Mouse (Mus musculus) limb, embryonic 12.5 days (tissue): ENCODE measurements around the gene Plch2. TPM values are rescaled to one million over a fixed set of nuclear protein-coding genes. Genes with fewer than 3 reads are reported as not detected.

Experiments used
- ATAC-seq: fragments of 200-750 bp; cut with Nextera tagmentation; 2 replicates; pipeline ENCODE4 v1.8.0; 2017; ENCODE audit warnings: low read depth, moderate TSS enrichment; ENCODE audit not compliant: insufficient number of reproducible peaks, insufficient read depth, low FRiP score, low TSS enrichment
- H3K27ac ChIP-seq: fragments of 300-500 bp; sonication (generic); 2 replicates; pipeline ENCODE4 v1.5.1; 2016; ENCODE audit warnings: mild to moderate bottlenecking, moderate library complexity
- H3K27me3 ChIP-seq: fragments of 300-500 bp; sonication (generic); 2 replicates; pipeline ENCODE4 v1.6.1; 2016; ENCODE audit warnings: mild to moderate bottlenecking, moderate library complexity
- H3K36me3 ChIP-seq: fragments of 300-500 bp; sonication (generic); 2 replicates; pipeline ENCODE4 v1.6.1; 2016; ENCODE audit warnings: mild to moderate bottlenecking, moderate library complexity
- H3K4me1 ChIP-seq: fragments of 300-500 bp; sonication (generic); replicated peaks from 2 replicates; pipeline ENCODE4 v1.6.1; 2016
- H3K4me2 ChIP-seq: fragments of 300-500 bp; sonication (generic); 2 replicates; pipeline ENCODE4 v1.6.1; 2016; ENCODE audit warnings: mild to moderate bottlenecking, moderate library complexity
- H3K4me3 ChIP-seq: fragments of 300-500 bp; sonication (generic); replicated peaks from 2 replicates; pipeline ENCODE4 v1.5.1; 2016; ENCODE audit warnings: mild to moderate bottlenecking
- H3K9ac ChIP-seq: fragments of 300-500 bp; sonication (generic); replicated peaks from 2 replicates; pipeline ENCODE4 v1.6.1; 2016; ENCODE audit warnings: mild to moderate bottlenecking, moderate library complexity
- H3K9me3 ChIP-seq: fragments of 300-500 bp; sonication (generic); 2 replicates; pipeline ENCODE4 v1.6.1; 2016; ENCODE audit warnings: mild to moderate bottlenecking, moderate library complexity
- WGBS: fragments of 180-500 bp; shearing (Covaris S2); methylation state at CpG from one replicate; pipeline ENCODE4 v1.1.7; 2016; 5-methylcytosine and 5-hydroxymethylcytosine counted together
- polyA plus RNA-seq: library from polyadenylated mRNA; unstranded; fragments of >200 nt; fragmentation: Nextera tagmentation; extraction: Ambion mirVana; gene quantifications from 2 replicates; pipeline ENCODE4 v1.2.1, GENCODE M21; 2016

The Plch2 gene
- polyA plus RNA-seq, 1 experiment from 2014 or later, result 2.3 TPM

- Histone ChIP-seq H3K9me3 (no peaks in the 10 kb centered on the region), H3K9ac (no peak overlapping the region), H3K36me3 (no peaks in the 10 kb centered on the region), H3K4me1 (peaks cover 4% of the 10 kb centered on the region; the same call in 1 of the 2 replicates), H3K4me3 (no peak overlapping the region), H3K27ac (no peak overlapping the region), H3K27me3 (no peaks in the 10 kb centered on the region; the same call in none of the 2 replicates), H3K4me2 (no peak overlapping the region)
- 88% methylated on average over 5 of the region's 5 CpGs for WGBS
- no peak for ATAC-seq
These were observed 45.7 kb downstream of the Plch2 start for GRCm38 (mm10) chr4:155010870-155011269.

GRCm38 (mm10) chr4:155009216-155009615 lies 47.4 kb downstream of the Plch2 start:
- Histone ChIP-seq H3K27ac (no peak overlapping the region), H3K27me3 (no peaks in the 10 kb centered on the region; the same call in none of the 2 replicates), H3K4me1 (peaks cover 7% of the 10 kb centered on the region; the same call in 1 of the 2 replicates), H3K9me3 (no peaks in the 10 kb centered on the region), H3K4me2 (no peak overlapping the region), H3K36me3 (no peaks in the 10 kb centered on the region), H3K9ac (no peak overlapping the region), H3K4me3 (no peak overlapping the region)
- ATAC-seq, result no peak
- WGBS, result 84% methylated on average over 3 of the region's 3 CpGs

GRCm38 (mm10) chr4:155008075-155008474 lies 48.5 kb downstream of the Plch2 start:
- Histone ChIP-seq H3K9ac (no peak overlapping the region), H3K4me2 (no peak overlapping the region), H3K4me3 (no peak overlapping the region), H3K4me1 (peaks cover 9% of the 10 kb centered on the region; the same call in 1 of the 2 replicates), H3K36me3 (no peaks in the 10 kb centered on the region), H3K27ac (no peak overlapping the region), H3K9me3 (no peaks in the 10 kb centered on the region), H3K27me3 (no peaks in the 10 kb centered on the region; the same call in 1 of the 2 replicates)
- ATAC-seq, result no peak

GRCm38 (mm10) chr4:155007641-155008040 lies 48.9 kb downstream of the Plch2 start:
- peaks cover 9% of the 10 kb centered on the region; the same call in 1 of the 2 replicates for H3K4me1 ChIP-seq
- H3K27ac ChIP-seq, result no peak overlapping the region
- WGBS, result 87% methylated on average over 3 of the region's 3 CpGs
- no peaks in the 10 kb centered on the region; the same call in 1 of the 2 replicates for H3K27me3 ChIP-seq
- H3K9ac ChIP-seq, result no peak overlapping the region; the same call in 1 of the 2 replicates
- H3K4me3 ChIP-seq, result no peak overlapping the region
- no peak overlapping the region for H3K4me2 ChIP-seq
- H3K9me3 ChIP-seq, result no peaks in the 10 kb centered on the region
- ATAC-seq, result no peak
- no peaks in the 10 kb centered on the region for H3K36me3 ChIP-seq

GRCm38 (mm10) chr4:155006296-155006695 lies 50.3 kb downstream of the Plch2 start:
- Histone ChIP-seq H3K9me3 (no peaks in the 10 kb centered on the region), H3K4me1 (0 out of 2 replicates have a peak, but pooled peaks cover 5% of the 10 kb centered on the region), H3K36me3 (no peaks in the 10 kb centered on the region), H3K4me2 (no peak overlapping the region), H3K9ac (no peak overlapping the region), H3K4me3 (no peak overlapping the region), H3K27ac (no peak overlapping the region), H3K27me3 (no peaks in the 10 kb centered on the region; the same call in 1 of the 2 replicates)
- ATAC-seq, result no peak
- WGBS, result 51% methylated on average over 10 of the region's 10 CpGs

DNA sequence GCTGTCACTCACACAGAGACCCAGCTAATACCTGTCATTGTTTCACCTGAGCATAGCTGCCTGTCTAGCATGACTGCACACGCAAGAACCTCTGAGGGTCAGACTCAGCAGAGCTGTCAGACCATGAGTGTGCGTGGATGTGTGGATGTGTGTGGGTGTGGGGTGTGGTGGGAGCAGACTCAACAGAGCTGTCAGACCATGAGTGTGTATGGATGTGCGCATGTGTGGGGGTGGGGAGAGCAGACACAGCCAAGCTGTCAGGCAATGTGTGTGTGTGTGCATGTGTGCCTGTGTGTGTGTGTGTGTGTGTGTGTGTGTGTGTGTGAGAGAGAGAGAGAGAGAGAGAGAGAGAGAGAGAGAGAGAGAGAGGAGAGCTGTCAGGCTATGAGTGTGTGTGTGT lies 51.3 kb downstream of the Plch2 start:
- Histone ChIP-seq H3K27me3 (no peaks in the 10 kb centered on the region; the same call in 1 of the 2 replicates), H3K4me2 (no peak overlapping the region), H3K36me3 (no peaks in the 10 kb centered on the region), H3K4me1 (0 out of 2 replicates have a peak, but pooled peaks cover 7% of the 10 kb centered on the region), H3K9me3 (no peaks in the 10 kb centered on the region), H3K4me3 (no peak overlapping the region), H3K9ac (no peak overlapping the region), H3K27ac (no peak overlapping the region)
- WGBS, result 95% methylated on average over 3 of the region's 3 CpGs
- no peak for ATAC-seq

DNA sequence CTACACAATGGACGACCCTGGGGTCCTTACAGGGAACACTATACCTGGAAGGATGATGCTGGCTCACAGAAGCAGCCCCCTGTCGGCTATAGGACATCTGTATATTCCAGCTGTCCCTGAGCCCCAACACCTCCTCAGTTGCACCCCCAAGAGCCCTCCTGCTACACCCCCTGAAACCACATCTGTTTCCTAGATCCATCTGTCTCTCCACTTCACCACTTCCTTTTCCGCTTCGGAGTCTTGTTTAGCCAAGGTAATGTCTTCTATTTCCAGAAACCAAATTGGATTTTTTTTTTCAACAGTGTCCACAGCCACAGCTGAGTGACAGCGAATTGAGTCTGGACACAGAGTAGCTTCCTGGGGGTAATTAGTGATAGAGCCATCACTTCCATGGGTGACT lies 57.2 kb downstream of the Plch2 start:
- ATAC-seq, result no peak
- Histone ChIP-seq H3K9me3 (no peaks in the 10 kb centered on the region), H3K4me2 (no peak overlapping the region), H3K9ac (no peak overlapping the region), H3K27me3 (no peaks in the 10 kb centered on the region), H3K4me3 (no peak overlapping the region), H3K27ac (no peak overlapping the region), H3K4me1 (peaks cover 23% of the 10 kb centered on the region), H3K36me3 (no peaks in the 10 kb centered on the region)
- WGBS, result 83% methylated on average over 5 of the region's 5 CpGs

DNA sequence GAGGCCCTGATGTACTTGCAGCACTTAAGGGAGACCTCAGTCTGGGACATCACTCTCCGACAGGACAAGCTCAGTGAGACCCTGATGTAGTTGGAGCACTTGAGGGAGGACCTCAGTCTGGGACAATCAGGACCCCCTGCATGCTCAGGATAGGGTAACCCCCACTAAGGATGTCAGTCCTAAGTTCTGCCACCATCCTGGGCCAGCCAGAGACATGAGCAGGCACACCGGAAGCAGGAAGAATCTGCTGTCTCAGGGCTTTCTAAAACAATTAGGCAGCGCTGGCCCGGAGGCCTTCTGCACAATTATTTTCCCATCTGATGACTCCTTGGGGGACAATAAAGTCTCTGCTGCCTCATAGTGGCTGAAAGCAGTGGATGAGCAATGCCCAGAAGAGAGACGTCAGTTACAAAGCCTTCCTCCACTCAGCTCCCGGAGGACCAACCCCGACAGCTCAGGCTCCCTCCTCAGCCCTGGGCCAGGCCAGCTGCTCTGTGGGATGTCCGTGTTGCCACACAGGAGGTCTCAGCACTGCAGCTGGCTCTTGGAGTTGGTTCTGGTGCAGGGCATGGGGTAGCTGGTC lies 59.9 kb downstream of the Plch2 start:
- no peaks in the 10 kb centered on the region for H3K27me3 ChIP-seq
- WGBS, result 31% methylated on average over 8 of the region's 8 CpGs
- H3K9me3 ChIP-seq, result no peaks in the 10 kb centered on the region
- no peak overlapping the region for H3K4me3 ChIP-seq
- no peak overlapping the region for H3K27ac ChIP-seq
- no peak overlapping the region for H3K4me2 ChIP-seq
- H3K4me1 ChIP-seq, result peaks cover 31% of the 10 kb centered on the region
- no peaks in the 10 kb centered on the region for H3K36me3 ChIP-seq
- no peak overlapping the region for H3K9ac ChIP-seq
- peak; percentile 12; the same call in 1 of the 2 replicates for ATAC-seq

DNA sequence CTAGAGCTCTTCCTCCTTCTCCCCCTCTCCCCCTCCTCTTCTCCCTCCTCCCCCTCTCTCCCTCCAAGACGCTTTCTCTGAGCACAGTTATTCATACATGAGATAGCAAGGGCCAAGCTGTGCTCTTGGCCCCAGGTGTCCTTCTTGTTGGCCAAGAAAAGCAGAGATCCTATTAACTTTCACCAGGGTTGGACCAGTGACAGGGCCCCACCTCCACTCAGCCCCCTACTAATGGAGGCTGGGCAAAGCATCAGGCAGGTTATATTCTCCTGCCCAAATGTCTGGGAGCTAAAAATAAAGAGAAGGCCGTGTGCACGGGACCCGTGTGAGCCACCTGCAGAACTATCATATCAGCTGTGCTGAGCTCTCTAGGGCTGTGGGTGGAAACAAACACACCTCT lies 61.7 kb downstream of the Plch2 start:
- no peak for ATAC-seq
- H3K9ac ChIP-seq, result no peak overlapping the region
- WGBS, result 78% methylated on average over 4 of the region's 4 CpGs
- H3K4me3 ChIP-seq, result no peak overlapping the region
- H3K27ac ChIP-seq, result no peak overlapping the region
- H3K27me3 ChIP-seq, result no peaks in the 10 kb centered on the region
- H3K36me3 ChIP-seq, result no peaks in the 10 kb centered on the region
- H3K4me1 ChIP-seq, result peaks cover 25% of the 10 kb centered on the region
- no peak overlapping the region for H3K4me2 ChIP-seq
- no peaks in the 10 kb centered on the region for H3K9me3 ChIP-seq

- ATAC-seq, result no peak
- Histone ChIP-seq H3K9me3 (no peaks in the 10 kb centered on the region), H3K4me3 (no peak overlapping the region), H3K27ac (no peak overlapping the region), H3K36me3 (peaks cover 2% of the 10 kb centered on the region; the same call in 1 of the 2 replicates), H3K4me1 (peaks cover 23% of the 10 kb centered on the region), H3K9ac (no peak overlapping the region), H3K4me2 (no peak overlapping the region), H3K27me3 (peaks cover 35% of the 10 kb centered on the region)
- WGBS, result 79% methylated on average over 15 of the region's 15 CpGs
These were observed 69.8 kb downstream of the Plch2 start for GRCm38 (mm10) chr4:154986750-154987149.

DNA sequence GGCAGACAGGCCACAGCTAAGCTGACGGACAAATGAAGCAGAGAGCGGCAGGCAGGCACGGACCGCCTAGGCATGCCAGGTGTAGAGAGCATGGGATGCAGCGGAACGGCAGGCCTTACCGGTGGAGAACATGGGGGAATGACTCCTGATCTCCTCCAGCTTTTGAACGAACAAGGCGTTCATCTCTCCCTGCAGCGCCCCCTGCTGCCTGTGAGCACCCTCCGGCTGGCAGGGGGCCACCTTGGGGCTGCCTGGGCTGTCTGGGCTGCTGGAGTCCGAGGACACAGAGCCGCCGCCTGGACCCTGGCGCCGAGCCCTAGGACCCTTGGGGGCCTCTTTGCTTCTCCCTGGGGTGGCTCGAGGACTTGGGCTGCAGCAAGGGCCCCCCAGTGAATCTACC lies 70.5 kb downstream of the Plch2 start:
- H3K27ac ChIP-seq, result no peak overlapping the region
- peaks cover 7% of the 10 kb centered on the region for H3K36me3 ChIP-seq
- H3K9me3 ChIP-seq, result no peaks in the 10 kb centered on the region
- H3K4me1 ChIP-seq, result peaks cover 23% of the 10 kb centered on the region
- peak overlapping the region; percentile 18; the same call in 1 of the 2 replicates for H3K4me3 ChIP-seq
- peaks cover 35% of the 10 kb centered on the region for H3K27me3 ChIP-seq
- 20% methylated on average over 17 of the region's 17 CpGs for WGBS
- H3K4me2 ChIP-seq, result peak overlapping the region; percentile 44
- peak overlapping the region; percentile 52; the same call in 1 of the 2 replicates for H3K9ac ChIP-seq
- ATAC-seq, result no peak
